Mouse (Mus musculus) T-helper 2 cell (primary cell): ENCODE data around the gene Plcl1.

ENCODE experiments used
- in situ Hi-C: fragments of 300-600 bp; cut with MboI, MseI; formaldehyde crosslinking; loops from one replicate; pipeline ENCODE4 v1.15.1; 2025; ENCODE audit warnings: high pct_unique_total_duplicates

Gene Plcl1

DNA sequence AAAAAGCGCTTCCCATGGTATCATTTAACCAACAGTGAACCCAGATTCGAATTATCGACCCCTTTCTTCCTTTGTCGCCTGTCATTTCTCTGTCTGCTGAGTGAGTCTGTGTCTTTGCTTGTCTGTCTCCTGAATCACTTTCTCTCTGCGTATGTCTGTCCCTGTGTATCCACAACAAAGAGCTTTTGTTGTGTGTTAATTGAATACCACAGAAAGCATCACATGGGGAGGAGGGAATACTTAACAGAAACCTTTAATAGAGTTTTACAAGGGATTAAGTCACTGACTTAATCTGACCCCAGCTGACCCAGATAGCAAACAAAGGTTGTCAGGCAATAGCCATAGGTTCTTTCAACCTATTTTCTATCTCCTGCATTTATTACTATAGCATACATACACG, 295.0 kb downstream of the Plcl1 start:
- in situ Hi-C loops = loop anchor here (10.0 kb wide), 1 partner anchor 1804 kb away; no protein-coding TSS in a partner anchor

DNA sequence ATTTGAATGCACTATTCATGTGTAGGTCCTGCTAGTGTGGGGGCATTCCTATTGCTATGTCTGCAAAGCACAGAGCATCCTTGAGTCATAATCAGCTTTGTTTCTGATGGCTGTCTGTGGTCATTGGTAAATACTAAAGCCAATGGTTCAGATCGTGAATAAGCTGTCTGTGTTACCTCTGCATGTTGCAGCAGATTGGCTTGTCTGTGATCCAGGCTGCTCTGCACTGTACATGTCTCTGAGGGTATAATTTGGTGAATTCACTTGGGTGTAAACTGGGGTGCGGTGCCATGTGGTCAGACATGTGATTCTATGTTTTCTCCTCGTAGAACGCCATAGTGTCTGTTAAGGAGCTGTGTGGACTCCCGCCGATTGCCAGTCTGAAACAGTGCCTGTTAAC, 295.9 kb downstream of the Plcl1 start:
- in situ Hi-C loops = loop anchor here (10.0 kb wide), 1 partner anchor 1803 kb away; no protein-coding TSS in a partner anchor

DNA sequence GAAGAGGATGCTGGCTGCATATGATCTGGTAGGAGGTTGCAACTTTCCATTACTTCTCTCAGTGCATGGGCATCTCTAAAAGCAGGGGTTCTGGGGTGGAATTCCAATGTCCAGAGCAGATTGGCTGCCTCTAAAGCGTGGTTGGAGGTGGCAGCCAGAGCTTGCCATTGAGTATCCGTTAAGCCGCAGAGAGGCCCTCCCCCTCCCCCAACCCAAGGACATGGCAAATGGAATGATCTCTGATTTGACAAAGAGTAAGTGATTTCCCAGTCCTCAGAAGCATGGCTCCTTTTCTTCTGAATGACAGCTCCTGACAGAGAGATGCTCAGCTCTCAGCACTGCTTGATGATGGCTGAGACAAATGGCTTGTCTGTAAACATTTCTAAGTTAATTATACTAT, 296.4 kb downstream of the Plcl1 start:
- in situ Hi-C loops = loop anchor here (10.0 kb wide), 1 partner anchor 1803 kb away; no protein-coding TSS in a partner anchor

DNA sequence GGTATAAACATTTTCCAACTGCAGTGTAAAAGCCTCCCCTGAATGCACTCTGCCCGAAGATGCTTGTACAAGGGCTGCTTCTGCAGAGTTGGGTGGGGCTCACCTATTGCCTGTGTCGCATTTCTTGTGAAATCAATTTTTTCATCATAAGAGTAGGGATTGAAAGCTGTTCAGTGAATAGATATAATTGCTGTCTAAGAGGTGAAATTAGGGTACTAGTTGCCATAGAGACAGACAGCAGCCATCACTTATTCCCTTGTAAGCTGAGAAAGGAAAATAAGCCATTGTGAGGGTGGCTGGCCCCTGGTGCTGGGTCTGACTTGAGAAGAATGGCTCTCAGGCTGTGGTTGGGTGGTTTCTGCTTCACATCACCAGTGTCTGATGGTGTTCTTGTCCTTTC, 299.0 kb downstream of the Plcl1 start:
- in situ Hi-C loops = loop anchor here (10.0 kb wide), 1 partner anchor 1800 kb away; no protein-coding TSS in a partner anchor

DNA sequence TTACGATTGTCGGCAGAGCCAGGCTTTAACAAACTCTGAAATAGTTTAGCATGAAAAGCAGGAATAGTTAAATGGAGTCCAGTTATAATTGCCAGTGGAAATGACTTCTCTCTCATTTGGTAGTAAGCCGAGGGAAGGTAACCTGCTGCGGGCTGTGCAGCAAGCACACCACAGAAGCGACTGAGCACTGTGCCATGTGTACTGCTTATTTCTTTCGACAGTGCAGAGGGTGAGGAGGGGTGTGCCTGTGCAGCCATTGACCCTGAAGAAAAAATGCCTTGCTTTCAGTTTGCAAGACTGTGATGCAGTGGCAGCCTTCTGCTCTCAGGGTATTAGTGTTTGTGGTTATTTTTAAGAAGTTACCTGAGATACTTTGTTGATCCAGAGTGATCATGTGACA, 299.5 kb downstream of the Plcl1 start:
- in situ Hi-C loops = loop anchor here (10.0 kb wide), 1 partner anchor 1800 kb away; no protein-coding TSS in a partner anchor

DNA sequence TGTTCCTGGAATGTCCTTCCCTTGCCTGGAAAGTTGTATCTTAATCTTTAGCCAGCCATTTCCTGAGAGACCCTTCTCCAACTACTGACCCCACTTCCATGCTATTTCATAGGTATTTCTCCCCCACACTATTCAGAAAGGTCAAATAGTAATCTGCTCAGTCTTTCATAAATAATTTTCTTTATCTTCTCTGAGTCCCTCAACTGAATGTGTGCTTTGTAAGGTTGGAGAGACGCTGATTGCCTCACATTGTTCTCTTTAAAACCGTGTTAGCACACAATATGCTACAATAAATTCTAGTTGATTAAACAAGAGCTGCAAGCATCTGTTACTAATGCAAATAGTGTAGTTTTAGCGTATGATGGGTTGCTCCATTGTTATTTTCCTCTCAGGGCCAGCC, 300.0 kb downstream of the Plcl1 start:
- in situ Hi-C loops = loop anchor here (10.0 kb wide), 1 partner anchor 1799 kb away; no protein-coding TSS in a partner anchor

DNA sequence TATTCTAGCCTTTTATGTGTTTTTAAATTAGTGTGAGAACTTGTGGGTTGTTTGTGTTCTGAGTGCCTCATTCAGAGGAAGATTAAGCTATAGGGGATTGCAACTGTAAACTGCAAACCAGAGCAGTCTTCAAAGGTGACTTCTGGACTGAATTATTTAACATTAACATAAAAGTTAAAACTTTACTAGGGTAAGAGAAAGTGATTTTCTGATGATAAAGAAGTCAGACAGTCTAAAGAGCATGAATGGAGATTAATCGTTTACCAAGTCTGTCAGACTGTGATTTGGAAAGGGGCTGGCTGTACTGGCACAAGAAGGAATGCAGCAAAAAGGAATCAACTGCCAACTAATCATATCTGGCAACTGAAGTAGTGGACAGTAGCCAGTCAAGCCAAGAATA, 301.2 kb downstream of the Plcl1 start:
- in situ Hi-C loops = loop anchor here (10.0 kb wide), 1 partner anchor 1798 kb away; no protein-coding TSS in a partner anchor

DNA sequence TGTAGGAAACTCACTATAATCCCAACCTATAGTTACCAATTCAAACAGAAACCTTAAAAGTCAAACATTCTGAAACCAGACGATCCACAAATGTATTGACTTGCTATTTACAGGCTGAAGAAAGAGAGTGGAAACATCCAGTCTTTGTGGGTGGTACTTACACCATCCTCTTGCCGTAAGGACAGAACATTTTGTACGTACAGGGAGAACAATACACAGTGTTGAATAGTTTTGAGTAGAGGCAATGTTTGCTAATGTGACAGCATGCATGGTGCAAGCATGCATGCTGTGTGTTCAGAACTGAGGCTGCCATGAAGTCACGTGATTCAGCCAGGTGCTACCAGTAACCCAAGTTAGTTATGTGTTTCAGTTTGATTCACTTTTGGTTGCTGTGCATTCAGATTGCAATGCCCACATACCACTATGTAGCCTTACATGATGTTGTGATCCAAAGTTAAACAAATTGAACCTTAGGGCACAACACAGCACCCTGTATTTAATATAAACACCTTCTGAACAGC, 311.6 kb downstream of the Plcl1 start:
- in situ Hi-C loops = no loop called here

DNA sequence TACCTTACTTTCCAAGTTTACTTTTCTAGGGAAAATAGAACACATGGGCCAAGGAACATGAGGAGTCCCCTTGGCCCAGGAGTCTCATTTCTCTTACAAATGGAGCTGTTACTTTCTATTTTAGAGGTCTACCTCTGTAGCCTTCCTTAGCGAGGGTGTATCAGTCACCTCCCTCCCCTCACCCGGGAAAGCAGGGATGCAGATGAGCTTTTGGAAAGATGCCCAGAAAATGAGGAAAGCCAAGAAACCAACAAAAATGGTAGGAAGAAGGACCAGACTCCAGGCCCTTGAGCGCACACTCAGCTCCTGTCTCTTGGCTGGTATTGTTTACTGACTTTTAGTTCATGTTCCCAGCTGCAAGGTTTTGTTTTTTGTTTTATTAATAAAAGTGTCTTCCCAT, 319.7 kb downstream of the Plcl1 start:
- in situ Hi-C loops = no loop called here

DNA sequence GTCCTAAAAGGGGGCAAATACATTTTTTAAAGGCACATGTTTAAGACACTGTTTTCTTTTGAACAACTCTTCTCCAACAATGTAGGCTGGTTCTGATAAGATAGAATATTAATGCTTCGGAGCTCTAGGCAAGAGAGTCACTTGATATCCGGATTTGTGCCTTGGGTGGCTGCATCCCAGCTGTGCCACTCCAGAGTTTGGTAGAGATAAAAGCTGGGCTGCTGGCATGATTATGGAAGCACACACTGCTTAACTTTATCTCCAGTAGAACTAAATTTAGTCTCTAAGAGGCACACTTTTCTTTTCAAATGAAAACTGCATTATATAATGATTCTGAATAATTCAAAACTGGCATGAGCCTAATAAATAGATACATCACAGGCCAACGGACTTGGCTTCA, 323.6 kb downstream of the Plcl1 start:
- in situ Hi-C loops = no loop called here

DNA sequence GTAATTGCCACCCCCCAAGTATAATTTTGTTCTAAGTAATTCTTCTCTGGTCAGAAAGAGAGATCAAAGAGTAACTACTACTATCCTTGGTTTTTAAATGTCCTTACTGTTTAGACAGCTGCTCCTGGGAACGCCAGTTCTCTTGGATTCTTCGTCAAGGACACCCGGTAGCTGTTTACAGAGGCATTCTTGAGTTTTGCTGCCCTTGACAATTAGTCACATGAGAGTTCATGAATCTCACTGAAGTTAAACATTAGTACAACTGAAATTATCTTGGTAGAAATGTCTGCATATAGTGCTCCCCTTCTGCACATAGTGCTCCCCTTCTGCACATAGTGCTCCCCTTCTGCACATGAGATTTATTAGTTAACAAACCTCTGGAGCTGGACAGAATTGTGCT, 327.2 kb downstream of the Plcl1 start:
- in situ Hi-C loops = loop anchor here (5.0 to 10.0 kb wide), 2 partner anchors 138 to 331 kb away; no protein-coding TSS in a partner anchor

DNA sequence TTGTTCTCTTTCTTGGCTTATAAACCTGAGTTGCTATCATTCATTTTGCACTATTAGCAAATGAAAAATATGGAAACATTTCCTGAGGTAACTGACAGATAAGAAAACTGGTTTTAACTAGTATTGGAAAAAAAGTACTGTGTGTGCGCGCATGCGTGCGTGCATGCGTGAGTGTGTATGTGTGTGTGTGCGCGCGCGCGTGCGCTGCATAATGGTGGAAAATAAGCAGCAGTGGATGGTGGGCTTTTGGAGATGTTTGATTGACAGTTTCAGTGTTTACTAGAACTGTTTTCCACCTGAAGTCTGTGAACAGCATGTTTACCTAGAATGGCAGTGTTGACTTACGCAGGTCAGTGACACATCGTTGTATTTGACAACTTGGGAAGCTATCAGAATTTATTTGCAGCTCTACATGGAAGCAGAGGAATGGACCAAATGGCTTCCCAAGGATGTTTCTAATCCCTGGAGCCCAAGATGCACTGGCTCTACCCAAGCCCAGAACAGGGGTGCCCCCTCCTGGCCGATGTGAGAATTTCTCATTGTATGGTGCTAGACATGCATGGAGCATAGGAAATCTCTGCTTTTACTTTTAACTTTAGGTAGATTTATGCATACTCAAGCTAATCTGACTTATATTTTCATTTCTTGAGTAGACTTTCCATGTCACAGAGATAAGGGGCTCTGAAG, 330.5 kb downstream of the Plcl1 start:
- in situ Hi-C loops = loop anchor here (10.0 kb wide), 1 partner anchor 141 kb away; no protein-coding TSS in a partner anchor

DNA sequence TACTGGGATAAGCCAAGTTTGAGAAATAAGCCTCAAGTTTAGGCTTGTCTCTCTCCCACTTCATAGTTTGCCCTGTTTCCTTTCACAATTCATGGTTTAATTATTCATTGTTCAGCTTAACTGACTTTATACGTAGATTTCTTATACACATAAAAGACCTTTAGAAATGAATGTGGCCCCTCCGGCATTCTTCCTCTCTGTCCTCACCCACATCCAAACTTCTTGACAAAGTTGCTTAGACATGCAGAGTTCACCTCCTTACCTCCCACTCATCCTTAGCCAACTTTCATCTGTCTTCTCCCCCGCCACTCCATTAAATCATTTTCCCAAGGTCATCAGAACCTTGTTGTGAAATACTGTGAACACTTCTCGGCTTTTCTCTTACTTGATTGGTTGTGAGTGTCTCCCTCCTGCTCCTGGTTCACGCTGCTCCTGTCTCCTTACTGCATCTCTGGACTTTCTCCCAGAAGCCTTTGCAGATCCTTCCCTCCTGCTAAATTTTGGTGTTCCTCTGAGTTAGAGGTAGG, 331.1 kb downstream of the Plcl1 start:
- in situ Hi-C loops = loop anchor here (10.0 kb wide), 1 partner anchor 142 kb away; no protein-coding TSS in a partner anchor

DNA sequence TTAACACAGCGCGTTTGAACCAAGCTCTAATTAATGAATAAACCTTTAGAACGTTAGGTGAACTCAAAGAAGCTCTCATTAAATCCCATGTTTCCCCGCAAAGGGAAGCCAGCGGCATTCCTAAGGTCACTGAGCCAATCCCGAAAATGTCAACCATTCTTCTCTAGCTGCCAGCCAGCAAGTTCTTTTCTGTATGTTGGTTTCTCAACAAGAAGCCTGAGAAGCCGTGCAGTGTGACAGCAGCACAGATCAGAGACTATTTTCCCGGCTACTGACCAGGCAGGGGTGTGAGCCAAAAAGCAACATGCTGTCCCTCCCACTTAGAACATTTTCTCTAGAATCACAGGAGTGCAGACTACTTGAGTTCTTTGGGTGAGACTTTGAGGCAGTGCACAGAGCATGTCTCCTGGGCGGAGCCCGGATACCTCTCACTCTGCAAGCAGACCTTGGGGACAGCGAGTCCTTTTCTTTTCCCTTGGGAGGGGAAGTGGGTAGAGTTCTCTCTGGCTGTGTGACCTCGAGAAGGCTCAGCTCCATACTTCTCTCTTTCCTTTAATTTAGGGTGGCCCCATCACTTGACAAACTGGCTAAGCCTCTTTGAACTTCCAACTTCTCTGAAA, 333.1 kb downstream of the Plcl1 start:
- in situ Hi-C loops = loop anchor here (10.0 kb wide), 1 partner anchor 144 kb away; no protein-coding TSS in a partner anchor

DNA sequence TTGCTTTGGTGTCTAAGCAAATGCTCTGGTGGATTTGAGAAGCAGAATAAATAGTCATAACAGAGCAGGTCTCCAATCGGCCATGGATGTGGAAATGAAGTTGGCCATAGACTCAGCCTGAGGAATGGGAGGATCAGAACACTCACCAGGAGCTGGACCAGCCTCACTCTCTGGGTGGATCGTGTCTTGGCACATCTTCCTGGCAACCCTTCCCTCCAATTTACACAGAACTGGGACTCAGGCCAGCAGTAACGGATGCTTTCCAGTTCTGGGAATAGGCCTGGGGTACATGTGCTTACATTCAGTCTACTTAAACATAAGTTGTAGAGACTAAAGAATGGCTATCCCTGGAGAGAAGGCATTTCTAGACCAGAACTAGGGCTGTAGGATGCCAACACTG, 336.2 kb downstream of the Plcl1 start:
- in situ Hi-C loops = no loop called here

DNA sequence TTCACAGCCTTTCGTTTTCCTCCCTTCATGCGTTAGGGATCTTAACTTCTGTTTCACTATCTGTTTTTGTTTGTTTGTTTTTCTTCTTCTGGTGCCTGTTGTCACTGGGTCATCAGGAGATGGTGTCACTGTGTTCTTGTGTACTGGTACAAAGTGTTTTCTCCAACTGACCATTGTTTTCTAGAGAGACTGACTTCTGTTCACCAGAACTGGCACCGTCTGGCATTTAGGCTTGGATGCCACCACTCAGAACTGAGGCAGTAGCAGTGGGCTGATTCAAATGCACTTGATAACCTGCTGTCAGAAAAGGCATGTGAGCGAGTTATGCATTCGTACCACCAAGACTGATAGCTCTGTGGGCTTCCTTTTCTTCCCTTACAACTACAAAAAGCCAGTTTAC, 342.8 kb downstream of the Plcl1 start:
- in situ Hi-C loops = no loop called here

DNA sequence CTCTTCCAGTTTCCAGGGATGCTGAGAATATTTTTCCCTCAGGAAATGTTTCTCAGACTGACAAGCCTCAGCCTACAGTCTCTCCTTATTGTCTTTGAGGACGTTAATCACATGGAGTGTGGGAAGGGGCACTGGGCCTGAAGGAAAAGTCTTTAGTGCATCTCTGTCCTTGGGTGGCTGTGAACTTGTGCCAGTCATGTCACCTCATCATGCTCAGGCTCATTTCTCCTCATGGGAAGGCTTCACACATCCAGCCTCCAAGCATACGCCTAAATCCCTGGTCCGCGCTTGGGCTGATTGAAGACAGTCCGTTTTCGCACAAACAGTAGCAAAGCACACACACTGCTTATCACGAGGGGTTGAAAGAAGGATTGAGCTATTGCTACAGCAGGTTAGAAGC, 344.0 kb downstream of the Plcl1 start:
- in situ Hi-C loops = no loop called here

DNA sequence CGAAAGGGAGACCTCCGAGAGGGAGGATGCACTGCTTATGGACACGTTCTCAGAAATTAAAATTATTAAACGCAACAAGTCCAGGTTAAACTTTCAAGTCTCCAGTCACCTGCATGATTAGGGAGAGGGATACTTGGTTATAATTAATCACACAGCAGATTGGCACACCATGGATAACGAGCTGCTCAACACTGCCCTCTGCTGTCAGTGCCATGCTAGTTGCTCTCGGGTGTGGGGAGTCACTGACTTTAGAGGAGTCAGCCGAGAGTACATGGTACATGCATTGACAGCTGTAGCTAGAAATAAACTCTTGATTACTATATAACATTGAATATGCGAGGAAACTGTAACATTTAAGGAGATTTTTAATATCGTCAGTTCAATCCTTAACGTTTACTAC, 350.0 kb downstream of the Plcl1 start:
- in situ Hi-C loops = loop anchor here (5.0 kb wide), 1 partner anchor 62 kb away; no protein-coding TSS in a partner anchor

DNA sequence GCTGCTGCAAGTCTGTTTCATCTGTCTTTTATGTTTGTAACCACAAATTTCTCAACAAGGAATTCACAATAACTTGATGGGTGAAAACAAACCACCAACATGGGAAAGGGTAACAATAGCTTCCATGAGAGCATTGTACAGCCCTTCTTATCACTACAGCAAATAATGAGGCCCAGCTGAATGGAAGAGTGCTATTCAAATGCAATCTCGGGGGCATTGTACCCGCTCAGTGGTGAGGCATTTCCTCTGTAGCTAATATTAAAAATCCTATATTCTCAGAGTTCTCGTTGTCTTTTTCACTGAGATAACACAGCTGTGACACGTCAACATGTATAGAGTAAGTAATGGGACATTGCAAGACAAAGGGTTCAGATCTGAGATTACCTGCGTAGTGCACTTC, 356.6 kb downstream of the Plcl1 start:
- in situ Hi-C loops = no loop called here

DNA sequence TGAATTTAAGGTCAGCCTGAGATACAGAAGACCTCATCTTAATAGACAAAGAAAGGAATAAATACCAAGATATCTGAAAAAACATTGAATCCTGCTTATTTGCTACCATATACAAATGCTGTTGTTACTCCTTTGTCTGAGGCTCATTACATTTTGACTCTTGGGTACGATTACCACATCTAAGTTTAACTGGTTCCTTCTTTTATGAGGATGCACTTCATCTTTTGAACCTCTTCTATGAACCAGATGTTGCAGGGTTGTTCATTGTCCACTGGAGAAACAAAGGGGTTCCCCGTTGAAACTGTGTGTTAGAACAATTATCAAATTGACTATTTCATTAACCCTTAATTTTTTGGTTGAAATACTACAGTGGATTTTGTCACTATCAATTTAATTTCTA, 357.4 kb downstream of the Plcl1 start:
- in situ Hi-C loops = no loop called here

DNA sequence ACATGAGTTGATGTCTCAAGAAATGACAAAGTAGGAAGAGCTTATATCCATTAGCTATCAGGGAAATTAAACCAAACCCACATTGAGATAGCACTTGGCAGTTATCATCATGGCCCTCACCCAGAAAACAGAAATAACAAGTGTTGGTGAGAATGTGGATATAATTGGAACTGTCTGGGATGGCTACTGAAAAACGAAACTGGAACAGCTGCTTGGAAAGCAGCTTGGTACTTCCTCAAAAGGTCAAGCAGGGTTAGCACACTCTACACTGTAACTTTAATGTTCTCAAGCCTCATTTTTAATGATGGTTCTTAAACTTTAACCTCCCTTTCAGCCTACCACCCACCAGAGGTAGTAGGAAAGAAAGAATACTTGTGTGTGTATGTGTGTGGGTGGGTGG, 361.0 kb downstream of the Plcl1 start:
- in situ Hi-C loops = no loop called here

DNA sequence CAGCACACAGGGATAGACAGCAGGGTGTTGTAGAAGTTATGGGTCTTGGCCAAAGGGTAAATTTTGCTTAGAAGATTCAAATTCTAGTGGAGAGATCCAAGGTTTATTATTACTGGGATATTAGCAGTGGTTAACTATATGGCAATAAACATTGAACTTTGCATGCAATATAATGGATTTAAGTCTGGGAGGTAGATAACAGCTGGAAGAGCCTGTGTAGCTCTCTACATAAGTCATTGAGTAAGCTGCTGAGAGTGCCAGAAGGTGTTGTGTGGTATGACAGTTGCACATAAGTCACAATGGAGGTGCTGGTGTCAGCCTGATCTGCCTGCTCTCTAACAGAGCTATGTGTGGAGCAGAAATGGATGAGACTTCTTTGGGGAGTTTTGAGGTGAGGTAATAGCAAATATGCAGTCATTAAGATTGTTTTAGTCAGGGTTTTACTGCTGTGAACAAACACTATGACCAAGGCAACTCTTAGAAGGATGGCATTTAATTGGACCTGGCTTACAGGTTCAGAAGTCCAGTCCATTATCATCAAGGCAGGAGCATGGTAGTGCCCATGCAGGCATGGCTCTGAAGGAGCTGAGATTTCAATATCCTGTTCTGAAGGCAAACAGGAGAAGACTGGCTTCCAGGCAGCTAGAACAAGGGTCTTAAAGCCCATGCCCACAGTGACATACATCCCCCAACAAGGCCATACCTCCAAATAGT, 364.5 kb downstream of the Plcl1 start:
- in situ Hi-C loops = no loop called here
